Mouse (Mus musculus) cerebellum, postnatal 25 days (tissue): ENCODE results near the gene Il11ra1.
A peak's percentile ranks its signal among the peaks of the same experiment; 100 is the strongest.
"Not testable (repeated sequence)": the region's sequence is repeated elsewhere in the genome, so short reads cannot be mapped to it uniquely, and the experiment has no call there.

Experiments
- DNase-seq, 2 experiments: peaks; one replicate each; pipeline ENCODE4 v3.0.0; 2021; ENCODE audit warnings: mixed read lengths in 2 of 2

Gene Il11ra1

DNA sequence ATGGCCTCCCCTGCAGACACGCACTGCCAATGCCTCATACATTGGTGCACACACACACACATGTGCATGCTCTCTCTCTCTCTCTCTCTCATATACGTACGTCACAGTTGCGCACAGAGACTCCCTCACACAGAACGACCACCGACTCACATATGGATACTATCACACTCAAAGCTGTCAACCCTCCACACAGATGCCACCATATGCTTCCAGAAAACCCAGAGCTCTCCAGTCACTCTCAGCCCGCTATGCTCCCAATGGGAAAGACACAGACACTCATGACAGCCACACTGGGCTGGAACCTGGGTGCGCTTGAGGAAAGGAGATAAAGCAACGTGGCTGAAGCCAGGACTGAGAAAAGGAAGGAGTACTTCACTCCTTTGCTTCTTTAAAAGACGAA is 17.8 kb upstream of the Il11ra1 start:
- no peak for DNase-seq

DNA sequence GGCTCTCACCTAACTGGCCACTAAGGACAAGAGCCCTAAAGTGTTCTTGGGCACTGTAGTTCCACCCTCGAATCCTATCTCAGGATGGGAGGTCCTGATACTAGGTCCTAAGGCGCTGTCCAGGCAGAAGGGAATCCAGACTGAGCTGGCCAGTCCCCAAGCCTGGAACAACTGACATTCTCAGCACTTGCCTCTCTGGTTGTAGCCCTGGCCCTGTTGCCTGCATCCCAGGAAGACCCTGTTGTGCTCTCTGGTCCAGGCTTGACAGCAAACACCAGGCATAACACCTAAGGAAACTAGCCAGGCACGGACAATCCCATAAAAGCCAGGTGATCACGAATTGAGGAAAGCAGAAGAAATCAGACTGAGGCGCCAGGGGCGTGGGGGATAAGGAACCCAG is 17.0 kb upstream of the Il11ra1 start:
- DNase-seq: peak in 1 of 2 experiments; percentile 42

DNA sequence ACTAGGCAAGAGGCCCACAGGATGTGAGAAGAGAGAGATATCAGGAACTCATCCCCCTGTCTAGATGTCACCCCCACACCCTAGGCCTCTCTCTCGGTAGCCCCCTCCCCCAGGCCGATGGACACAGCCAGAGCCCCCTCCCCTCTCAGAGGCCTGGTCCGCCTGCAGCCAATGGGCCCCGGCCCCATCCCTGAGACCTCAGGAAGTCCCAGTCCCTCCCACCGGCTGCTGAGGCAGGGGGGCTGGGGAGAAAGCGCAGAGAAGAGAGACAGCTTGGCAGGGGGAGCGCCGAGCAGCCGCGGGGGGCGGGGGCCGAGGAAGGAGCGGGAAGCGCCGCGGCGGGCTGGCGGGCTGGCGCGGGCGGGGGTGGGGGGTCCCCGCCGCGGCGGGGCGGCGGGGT is 16.5 kb upstream of the Il11ra1 start:
- DNase-seq: not testable (repeated sequence)

DNA sequence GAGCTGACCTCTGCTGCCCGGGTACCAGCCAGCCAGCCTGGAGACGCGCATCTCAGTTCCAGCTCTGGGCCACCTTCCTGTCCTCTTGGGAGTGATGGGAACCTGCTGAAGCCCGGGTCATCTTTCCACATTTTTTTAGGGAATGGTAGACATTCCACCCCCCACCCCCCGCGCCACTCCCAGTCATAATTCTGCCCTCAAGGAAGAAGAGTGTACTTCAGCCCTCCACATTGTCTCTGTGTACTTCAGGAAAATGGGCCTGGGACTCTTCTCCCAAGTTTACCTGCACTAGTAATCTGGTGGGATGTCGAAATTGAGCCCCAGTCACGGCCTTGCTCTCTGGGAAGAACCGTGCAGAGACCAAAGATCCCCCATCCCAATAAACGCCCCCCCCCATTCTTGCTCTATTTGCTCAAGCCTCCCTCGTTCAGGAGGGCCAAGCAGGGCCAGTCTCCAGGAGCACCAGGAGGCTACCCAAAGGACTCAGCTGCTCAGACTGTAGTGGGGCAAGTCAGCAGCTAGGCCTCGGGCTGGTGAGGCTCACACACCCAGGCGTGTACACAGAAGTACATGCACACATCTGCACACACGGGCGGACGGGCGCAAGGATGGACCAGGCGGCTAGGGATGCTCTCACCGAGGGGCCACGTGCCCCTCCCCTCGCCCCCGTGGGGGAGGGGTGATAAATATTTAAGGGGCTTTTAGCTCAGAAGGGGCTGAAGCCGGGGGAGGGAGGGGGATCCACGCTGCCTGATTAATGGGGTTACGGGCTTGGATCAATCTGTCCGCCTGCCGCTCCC is 15.5 kb upstream of the Il11ra1 start:
- DNase-seq: not testable (repeated sequence)

DNA sequence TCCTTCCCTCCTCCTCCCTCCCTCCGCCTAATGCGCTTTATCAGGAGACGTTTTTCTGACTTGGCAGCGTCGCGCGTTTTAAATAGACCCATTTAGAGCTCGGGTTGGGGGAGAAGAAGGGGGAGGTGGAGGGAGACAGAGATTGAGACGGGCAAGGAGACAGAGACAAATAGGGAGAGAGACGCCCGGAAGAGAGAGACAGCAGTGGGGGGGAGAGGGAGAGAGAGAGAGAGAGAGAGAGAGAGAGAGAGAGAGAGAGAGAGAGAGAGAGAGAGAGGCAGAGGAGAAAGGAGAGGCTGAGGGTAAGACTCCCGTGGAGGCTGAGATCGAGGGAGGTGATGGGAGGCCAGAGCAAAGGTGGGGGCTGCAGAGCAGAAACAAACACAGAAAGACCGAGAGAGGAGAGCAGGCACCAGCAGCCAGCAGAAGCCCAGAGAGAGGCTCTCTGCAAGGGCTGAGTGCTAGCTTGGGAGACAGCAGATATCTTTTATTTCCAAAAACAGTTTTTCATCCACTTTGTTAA is 14.8 kb upstream of the Il11ra1 start:
- DNase-seq: not testable (repeated sequence)

DNA sequence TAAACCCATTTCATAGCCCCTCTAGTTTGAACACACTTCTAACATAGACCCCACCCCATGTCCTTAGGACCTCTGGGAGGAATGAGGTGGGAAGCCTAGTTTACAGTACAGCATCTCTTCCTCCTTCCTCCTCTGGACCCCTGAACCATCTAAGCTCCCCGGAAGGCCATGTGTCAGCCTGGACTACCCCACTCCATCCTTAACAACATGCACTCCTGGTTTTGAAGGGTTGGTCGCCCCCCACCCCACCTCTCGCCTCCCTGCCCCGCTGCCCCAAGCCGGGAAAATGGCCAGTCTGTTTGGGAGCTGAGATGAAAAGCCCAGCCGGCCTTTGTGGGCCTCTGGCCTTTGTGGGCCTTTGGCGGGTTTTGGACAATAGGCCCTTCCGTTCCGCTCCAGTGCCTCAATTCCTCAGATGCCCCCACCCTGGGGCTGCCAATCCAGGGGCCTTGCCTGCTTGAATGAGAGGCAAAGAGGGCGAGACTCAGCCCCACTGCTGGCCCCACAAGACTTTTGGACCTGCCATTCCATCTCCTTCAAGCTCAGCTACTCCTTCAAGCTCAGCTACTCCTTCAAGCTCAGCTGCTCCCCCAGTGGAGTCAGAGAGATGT is 13.8 kb upstream of the Il11ra1 start:
- DNase-seq: not testable (repeated sequence)

DNA sequence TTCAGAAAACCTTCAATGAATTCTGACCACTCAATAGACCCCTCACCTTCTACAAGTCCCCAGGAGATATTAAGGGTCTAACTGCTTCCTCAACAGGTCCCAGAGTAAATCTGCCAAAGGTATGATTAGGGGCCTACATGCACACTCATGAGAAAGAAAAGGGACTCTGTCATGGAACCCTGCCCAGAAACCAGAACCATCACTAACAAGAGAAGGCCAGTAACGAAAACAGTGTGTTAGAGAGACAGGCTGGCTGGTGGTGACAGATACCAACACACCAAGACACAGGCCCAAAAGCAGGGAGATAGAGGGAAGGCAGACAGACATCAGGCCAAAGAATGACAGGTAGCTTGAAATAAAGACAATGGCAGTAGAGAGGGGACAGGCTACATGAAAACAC is 11.2 kb upstream of the Il11ra1 start:
- not testable (repeated sequence) for DNase-seq

DNA sequence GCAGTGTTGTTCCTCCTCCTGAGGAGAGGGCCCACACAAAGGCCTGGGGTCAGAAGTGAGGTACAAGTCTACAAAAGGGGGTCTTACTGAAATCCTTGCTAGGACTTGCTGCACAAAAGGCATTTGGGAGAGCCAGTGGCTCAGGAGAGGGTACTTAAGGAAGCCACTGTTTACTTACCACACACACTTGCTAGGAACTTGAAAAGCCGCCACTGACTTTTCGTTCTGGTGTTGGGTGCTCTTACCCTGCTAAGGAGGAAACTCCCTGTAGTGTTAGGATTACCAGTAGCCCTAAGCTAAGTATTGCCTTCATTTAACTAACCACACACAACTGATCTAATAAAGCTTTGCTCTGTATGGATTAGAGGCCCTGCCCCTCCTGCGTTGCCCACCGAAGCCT is 9.8 kb upstream of the Il11ra1 start:
- DNase-seq: not testable (repeated sequence)

DNA sequence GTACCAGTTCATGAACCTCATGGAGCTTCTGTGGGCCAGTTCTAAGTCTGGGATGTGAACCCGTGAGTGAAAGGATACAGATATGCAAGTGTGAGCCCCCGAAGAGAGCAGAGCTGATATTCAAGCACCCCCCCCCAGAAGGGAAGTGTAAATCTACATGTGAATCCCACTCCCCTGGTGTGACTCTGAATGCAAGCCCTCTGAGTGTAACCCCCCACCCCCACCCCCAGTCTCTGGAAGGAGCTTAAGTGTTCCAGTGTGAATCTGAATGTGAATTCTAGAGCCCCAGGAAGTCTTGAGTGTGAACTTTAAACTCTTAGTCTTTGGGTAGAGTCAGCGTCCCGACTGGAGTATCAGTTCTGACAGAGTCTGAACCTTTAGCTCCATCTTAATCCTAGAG is 6.3 kb upstream of the Il11ra1 start:
- DNase-seq: not testable (repeated sequence)

DNA sequence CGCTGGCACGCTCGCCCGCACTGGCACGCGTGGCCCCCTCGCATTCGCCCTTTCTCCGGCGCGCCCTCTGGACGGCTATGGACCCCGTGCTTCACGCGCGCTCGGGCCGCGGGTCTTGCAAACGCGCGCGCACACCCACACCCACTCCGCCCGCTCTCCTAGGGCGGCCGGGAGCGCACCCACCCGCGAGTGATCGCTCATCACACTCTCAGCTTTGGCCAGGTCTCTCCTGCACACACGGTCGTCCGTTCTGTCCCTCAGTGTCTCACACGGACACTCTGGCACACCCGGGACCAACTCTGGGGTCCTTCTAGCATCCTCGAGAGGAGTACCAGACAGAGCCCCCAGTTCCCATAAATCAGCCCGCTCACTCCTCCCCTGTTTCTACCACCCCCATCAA is 4.0 kb upstream of the Il11ra1 start:
- peak in 1 of 2 experiments; percentile 39 for DNase-seq

DNA sequence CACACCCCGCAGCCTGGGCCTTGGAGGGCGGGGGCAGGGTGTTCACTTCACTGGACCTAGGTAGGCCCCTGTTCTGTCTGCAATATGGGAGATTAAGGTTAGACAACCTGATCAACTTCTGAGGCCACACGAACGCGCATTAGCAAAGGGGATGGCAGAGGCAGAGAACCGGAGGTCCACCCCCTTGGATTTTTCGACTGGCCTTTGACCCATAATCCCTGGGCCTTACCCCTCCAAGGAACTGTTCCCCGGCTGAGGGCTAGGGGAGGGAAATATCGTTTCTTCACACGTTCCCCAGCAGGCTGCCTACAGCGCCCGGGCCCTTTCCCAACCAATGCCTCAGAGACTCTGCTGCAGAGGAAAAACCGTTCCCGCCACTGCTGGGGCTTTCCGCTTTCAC is 3.3 kb upstream of the Il11ra1 start:
- not testable (repeated sequence) for DNase-seq

DNA sequence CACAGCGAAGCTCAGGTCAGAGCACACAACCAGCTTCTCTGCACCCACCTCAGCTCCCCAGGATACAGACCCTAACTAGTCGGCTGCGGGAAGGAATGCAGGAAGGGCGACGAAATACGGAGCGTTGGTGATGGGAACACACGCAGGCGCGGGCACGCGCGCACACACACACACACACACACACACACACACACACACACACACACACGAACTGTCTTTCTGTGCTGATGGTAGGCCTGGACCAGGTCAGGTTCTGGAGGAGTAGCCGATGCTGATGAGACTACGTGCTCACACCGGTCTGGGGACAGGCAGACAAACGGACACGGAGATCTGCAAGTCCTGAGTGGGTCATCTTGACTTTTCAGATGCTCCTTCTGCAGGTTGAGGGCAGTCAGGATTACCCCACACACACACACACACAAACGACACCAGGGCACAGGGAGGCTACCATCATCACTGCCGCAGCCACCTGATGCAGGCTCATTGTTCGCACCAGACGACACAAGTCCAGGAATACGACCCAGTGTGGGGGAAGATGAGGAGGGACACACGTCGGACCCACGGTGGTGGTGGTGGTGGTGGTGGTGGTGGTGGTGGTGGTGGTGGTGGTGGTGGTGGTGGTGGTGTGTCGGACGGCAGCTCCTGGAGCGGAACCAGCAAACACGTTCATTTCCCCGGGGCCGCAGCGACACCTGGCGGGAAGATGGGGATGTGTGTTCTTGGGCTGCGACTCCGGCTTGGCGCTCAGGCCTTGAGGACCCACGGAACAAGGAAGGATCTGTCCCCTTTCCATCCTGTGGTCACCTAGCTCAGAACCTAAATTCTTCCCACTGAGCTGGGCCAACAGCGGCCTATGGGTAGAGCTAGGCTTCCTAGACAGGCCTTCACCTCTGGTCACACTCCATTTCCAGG is 2.6 kb upstream of the Il11ra1 start, which contains the start of gene Cntfr:
Gene Cntfr, minus strand, starts transcription at position 160 of the 912 bp plus-strand sequence.
- DNase-seq: peak; percentile 93

DNA sequence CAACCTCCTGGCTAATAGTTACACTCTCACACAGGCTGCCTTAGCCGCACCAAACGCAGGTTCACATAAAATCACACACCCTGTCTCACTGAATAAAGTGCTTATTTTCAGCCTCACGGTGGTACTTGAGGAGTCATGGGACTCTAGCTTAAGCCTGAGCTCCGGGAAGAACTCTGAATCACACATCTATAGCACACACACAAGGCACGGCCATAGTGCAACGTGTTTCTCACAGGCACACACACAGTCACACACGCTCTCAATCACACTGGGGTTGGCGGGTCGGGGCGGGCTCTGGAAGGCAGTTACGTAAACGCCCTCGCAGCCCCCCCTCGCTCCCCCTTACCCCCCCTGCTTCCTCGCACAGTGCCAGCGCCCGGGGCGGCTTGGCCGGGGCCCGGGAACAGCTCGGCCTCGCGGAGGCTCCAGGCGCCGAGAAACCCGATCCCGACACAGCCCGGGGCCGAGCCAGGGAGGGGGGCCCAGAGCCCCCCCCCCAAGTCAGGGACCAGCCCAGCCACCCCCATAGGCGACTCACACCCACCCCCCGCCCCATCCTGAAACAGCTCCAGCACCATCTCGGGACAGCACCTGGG is 1.3 kb upstream of the Il11ra1 start:
- DNase-seq: peak; percentile 70 to 77

DNA sequence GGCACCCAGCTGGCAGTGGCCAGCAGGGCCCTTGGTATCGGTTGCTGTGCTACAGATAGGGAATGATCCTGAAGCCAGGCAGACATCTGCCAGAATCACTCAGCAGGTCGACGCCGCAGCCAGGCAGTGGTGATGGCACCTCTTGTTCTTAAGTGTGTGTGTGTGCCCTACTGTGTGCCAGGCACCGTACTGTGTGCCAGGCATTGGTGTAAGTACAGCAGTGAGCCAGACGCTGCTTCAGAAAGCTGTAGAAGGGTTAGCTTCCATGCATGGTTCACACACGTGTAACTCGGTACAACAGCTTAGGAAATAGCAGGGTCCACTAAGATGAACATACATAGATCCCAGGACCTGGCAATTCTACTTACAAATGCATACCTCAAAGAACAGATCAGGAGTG is 435 bp downstream of the Il11ra1 start:
- DNase-seq: not testable (repeated sequence)

DNA sequence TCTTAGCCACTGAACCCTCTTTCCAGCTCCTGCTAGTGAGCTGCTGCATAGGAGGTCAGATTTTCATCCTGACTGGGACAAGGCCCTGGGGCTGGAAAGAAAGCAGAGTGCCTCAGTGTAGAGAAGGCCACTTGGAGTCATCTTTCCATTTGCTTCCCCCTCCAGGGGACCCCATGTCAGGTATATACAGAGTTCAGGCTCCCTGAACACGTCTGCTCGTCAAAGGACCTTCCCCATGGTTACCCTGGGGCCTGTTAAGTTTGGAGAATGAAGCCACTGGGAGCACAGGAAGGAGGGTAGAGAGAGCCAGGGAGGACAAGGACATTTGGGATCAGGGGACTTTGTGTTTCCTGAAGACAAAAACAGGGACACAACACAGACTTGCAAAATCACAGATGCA is 2.4 kb downstream of the Il11ra1 start:
- DNase-seq: not testable (repeated sequence)

DNA sequence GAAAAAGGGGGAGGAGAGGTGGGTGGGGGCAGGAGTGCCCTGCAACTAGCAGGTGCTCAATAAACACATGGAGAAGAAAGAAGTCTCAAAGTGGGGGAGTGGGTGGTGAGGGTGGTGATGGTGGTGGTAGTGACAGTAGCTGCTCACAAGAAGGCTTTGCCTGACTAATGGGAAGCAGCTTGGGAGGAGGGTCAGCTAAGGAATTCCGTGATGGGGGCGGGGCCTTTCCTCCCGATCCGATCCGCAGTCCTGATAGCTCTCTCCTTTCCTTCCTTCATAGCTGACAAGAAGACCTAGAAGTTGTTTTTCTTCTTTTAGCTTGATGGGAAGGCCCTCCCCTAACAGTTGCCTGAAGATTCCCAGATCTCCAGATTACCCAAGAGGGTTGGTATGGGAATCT is 4.9 kb downstream of the Il11ra1 start:
- no peak for DNase-seq

DNA sequence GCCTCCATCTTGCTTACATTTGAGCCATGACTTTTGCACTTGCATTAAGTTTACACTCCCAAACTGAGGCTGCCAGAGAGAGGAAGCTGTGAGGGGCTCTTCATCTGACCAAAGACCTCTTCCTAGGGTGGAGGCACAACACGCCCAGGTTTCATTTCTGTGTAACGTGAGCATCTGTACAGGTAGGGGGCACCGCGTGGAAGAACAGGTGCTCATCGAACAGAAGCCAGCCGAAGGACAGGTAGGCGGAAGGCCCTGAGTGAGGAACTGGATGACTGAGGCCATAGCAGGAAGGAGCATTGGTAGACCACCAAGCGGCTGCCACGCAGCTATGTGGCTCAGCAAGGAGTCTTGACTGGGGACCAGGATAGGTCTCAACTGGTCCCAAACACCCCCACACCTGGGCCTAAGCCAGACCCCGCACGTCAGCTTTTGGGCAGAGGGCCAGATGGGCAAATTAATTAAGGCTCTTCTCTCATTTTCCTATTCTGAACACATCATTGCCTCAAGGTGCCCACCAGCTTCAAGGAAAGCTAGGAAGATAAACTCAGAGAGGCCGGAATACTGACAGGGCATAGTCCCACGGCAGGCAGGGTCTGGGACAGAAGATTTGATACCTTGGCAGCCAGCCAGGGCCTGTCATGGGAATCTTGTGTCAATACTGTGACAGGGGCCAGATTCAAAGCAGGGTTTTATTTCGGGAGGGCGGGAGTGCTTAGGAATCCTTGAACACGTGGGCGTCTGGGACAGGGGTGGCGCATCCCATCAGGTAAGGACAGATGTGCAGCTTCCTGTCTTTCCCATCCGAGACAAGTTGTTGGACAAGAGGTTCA is 6.3 kb downstream of the Il11ra1 start:
- peak; percentile 25 to 53 for DNase-seq

DNA sequence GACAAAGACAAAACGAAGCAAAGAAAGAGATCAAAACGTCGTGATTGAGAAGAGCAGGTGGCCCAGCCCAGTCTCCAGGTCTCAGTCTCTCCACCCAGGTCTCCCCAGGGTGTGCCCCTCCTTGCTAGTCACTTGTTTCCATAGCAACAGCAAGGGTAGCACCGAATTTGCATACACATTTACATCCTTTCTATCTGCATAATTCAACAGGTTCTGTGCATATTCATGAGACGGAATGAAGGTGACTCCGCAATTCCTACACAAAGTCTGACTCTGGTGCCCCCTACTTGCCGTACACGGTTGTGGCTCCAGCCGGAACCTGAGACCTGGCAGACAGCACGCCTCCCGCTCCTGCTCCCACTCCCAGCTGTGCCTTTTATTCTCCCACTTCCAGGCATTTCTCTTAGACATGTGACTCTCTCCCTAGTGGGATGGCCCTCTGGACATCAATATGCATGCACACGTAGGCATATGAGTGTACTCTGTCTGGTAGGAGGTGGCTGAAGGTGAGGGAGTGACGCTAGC is 7.3 kb downstream of the Il11ra1 start:
- DNase-seq: peak; percentile 82 to 85

DNA sequence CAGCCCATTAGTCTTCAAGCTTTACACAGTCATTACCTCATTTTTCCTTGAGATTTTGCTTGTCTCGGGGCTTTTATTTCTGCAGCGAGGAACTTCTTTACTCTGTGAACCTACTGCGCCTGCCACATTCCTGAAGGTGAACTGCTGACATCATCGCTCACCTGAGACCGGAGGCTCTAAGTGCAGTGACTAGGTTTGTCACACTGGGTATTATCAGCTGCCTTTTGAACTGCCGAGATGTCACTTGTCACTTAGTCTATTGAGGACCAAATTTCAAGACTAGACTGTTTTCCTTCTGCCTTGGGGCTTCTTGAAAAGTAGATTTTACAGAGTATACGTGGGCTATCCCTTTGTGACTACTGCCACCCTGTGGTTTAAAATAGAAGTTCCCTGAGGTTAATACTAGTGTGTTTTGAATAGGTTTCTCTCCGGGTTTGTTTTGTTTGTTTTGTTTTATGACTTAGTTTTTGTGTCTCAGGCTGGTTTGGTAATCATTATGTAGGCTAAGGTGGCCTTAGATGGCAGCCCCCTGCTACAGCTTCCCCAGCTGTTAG is 8.5 kb downstream of the Il11ra1 start:
- DNase-seq: no peak

DNA sequence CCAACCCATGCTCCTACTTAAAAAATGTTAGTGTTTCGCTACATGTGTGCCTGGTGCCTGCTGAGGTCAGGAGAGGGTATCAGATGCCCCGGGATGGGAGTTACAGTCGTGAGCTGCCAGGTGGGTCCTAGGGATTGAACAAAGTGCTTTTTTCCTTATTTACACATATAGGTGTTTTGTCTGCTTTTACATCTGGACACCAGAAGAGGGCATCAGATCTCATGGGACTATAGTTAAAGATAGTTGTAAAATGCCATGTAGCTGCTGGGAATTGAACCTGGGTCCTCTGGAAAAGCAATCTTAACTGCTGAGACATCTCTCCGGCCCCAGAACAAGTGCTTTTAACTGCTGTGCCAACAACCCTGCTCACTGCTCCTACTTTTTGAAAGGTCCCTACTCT is 10.4 kb downstream of the Il11ra1 start:
- no peak for DNase-seq
